Mouse (Mus musculus): ENCODE results near the gene Fam117b.

DNA sequence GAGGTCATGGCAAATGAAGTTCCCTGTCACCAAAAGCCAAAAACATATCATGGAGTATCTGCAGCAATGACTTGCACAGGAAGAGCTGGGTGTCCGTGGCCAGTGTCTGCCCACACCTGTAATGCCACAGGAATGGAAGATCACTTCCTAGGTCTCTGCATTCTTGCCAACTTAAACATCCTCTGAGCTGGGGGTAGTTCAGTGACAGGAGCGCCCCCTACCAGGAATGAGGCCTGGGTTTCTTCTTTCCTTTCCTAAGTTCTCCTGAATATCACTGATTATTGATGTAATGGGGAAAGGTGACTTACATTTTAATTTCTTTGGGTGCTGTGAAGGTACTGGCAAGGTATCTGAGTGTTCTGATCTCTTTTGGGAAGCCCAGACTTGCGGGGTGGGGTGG is 82.8 kb downstream of the Fam117b start:
- peak; percentile 21; the same call in 1 of the 2 replicates for TF ChIP-seq CTCF (IDR thresholded peaks at IDR 0.05; ENCODE audit: low read depth)
- no peak for TF ChIP-seq EP300 (IDR thresholded peaks at IDR 0.05; ENCODE audit: low read depth)
